Mouse (Mus musculus): ENCODE data around the gene Mcf2l.

Gene Mcf2l

GRCm38 (mm10) chr8:12912011-12912410 lies 38.4 kb downstream of the Mcf2l start:
- no peak for DNase-seq (ENCODE audit: low spot score in 2 of 2)

- peak; percentile 73 to 75 for DNase-seq (ENCODE audit: low spot score in 2 of 2)
These were observed 41.8 kb downstream of the Mcf2l start for GRCm38 (mm10) chr8:12915187-12916006.

GRCm38 (mm10) chr8:12916156-12916900 lies 42.7 kb downstream of the Mcf2l start:
- no peak for DNase-seq (ENCODE audit: low spot score in 2 of 2)

DNA sequence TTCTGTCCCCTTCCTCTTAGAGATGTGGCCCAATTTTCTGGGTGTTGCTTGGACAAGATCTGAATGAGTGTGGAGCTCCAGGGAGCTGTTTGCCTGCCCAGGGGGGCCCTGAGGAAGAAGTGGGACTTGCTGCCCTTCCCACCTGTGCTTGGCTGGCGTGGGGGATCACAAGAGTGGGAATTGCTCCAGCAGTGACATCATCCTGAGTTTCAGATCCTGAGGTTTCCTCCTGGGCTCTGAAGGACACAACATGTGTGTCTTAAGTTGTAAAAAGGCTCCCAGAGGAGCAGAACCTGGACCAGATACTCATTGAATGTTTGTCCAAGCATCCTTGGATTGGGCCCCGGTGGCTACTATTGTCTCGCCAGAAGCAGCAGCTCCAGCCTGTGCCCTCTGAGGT lies 43.4 kb downstream of the Mcf2l start:
- DNase-seq (ENCODE audit: low spot score in 2 of 2) = no peak

DNA sequence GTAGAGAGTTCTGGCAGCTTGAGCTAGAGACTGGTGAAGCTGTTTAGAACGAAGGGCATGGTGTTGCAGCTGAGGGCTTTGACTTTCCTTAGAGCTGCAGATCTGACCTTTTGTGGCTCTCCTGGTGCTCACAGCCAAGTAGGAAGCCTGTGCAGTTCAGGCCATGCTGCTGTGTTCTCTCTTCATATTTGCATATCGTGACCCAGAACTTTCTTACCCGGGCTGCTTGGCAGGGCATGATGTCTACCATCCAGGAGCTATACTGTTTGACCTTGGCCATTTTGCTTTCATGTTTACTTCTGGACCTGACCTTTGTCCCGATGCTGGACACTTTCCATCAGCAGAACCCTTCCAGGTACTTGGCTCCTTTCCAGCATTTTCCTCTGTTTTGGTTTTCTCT lies 44.2 kb downstream of the Mcf2l start:
- no peak for DNase-seq (ENCODE audit: low spot score in 2 of 2)

DNA sequence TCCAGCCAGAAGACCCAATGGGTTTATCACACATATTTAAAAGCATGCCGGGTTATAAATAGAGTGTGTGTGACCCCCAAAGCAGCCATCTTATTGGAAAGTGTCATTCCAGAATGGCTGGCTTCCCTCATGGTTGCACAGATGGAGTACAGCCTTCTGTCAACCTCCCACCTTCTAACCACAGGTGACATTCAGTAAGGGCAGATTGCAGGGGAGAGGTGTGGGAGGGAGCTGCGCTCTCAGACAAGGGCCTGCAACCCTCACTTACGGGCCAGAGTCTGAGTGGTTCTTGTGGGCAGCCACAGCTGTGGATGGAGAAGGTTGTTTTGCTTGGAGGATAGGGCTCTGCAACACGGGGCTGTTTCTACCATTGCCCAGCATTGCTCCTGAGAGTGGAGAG lies 47.0 kb downstream of the Mcf2l start:
- no peak for DNase-seq (ENCODE audit: low spot score in 2 of 2)

- no peak for DNase-seq (ENCODE audit: low spot score in 2 of 2)
These were observed 51.4 kb downstream of the Mcf2l start for GRCm38 (mm10) chr8:12925051-12925450.

DNA sequence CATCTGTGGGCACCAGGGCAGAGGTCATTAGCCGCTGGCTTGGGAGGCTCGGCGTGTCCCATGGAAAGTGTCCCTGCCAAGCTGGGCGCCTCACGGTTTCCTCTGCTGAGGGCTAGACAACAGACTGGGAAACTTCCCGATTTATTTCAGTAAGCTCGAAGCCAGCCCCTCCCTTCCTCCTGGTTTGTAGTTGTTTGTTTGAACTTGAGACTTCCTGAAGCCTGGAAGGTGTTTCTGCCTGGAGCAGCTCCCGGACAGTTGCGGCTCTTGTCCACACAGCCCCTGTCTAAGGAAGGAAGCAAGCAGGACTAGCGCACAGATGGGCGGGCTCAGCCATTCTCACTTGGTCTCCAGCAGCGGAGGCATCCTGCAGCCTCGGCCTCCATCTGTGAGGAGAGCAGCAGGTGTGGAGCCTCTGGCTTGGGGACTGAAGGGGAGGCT lies 52.4 kb downstream of the Mcf2l start:
- no peak for DNase-seq (ENCODE audit: low spot score in 2 of 2)

DNA sequence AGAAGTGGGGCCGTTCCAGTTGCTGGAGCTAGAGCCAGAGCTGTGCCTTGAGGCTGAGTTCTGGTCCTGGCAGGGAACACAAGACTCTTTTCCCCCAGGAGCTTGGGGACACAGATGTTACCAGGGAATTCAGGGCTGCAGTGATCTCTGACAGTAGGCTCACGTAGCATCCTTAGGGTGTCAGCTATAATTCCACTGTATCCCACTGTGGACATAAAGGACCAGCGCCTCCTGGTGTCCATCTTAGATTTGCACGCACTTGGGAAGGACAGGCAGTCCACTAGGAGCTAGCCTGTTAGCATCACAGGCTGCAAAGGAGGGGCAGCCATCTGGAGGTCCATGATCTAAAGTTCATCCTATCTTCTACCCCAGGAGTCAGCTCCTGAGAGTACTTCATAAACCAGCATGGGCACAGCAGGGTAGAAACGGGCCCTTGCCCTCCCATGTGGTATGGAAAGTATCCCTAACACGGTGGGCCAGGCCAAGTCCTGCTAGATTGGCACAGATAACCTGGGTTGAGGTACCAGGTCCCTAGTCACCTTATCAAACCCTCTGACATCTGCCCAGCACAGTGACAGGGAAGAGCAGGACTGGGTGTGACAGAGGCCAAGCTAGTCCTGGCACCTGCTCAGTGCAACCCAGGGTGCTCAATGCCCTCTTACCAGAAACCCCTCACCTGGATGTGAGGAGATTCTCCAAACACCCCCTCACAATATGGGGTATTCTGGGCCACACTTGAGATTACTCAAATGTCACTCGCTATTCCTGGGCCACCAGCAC lies 53.8 kb downstream of the Mcf2l start:
- DNase-seq (ENCODE audit: low spot score in 2 of 2) = peak in 1 of 2 experiments; percentile 56

DNA sequence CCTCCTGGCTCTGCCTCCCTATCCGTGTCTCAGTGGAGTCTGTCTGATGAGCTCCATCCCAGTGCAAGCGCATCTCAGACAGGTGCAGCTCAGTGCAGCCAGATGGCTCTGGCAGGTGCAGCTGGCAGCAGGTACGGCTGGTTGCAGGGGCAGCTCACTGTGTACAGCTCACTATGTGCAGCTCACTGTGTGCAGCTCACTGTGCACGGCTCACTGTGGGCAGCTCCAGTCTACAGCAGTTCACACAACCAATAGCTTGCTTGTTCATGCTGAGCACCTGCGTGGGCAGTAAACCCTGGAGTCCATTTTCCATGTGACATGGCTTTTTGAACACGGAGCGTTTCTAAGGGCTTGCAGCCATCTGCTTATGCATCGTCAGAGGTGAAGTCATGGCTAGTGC lies 54.4 kb downstream of the Mcf2l start:
- no peak for DNase-seq (ENCODE audit: low spot score in 2 of 2)

DNA sequence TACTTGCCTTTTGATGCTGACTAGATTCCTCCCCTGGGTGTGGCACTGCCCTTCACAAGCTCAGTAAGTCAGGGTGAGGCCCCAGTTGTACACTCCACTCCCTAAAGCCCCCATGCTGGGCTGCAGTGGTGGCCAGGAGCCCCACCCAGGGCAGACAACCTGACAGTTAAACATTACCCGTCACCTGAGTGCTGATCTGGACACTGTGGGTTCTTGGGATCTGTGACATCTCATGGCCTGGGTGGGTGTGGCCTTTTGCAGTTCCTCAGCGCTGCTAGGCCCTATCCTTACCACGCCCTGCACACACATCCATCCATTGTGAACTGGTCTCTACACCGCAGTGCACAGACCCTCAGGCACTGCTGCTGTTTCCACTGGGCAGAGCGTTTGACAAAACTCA lies 55.3 kb downstream of the Mcf2l start:
- no peak for DNase-seq (ENCODE audit: low spot score in 2 of 2)

DNA sequence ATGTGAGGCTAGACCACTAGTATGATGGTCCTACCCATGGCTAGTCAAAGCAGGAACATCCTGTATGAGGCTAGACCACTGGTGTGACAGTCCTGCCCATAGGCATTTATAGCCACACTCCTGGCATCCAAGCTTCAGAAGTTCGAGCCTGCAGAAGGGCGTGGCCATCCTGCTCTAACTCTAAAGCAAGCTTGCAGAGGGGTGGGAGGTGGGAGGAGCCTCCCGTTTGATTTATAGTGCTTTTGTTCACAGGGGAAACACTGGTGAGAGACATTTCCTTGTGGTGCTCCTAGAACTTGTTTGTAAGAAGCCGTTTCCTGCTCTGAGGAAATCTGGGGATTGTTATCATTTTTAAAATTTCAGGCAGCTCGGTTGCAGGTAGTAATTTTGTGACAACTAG lies 56.7 kb downstream of the Mcf2l start:
- no peak for DNase-seq (ENCODE audit: low spot score in 2 of 2)

GRCm38 (mm10) chr8:12931426-12931825 lies 57.8 kb downstream of the Mcf2l start:
- DNase-seq (ENCODE audit: low spot score in 2 of 2) = no peak

DNA sequence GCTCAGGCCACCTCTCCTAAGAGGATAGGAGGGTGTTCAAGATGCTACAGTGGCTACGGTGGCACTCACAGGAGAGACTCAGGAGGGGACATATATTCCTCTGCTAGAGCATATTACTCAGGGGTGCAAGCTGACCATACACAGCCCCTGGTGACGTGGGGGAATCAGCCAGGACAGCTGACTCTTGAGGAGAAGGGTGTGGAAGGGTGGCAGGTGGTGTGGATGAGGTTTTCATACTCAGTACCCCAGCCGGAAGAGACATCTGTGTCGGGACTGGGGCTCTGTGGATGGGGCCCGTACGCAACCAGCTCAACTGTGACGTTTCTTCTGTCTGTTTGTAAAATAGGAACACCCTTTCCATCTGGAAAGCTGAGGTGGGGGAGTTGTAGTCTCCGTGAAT lies 58.9 kb downstream of the Mcf2l start:
- no peak for DNase-seq (ENCODE audit: low spot score in 2 of 2)

GRCm38 (mm10) chr8:12933765-12934164 lies 60.2 kb downstream of the Mcf2l start:
- no peak for DNase-seq (ENCODE audit: low spot score in 2 of 2)

DNA sequence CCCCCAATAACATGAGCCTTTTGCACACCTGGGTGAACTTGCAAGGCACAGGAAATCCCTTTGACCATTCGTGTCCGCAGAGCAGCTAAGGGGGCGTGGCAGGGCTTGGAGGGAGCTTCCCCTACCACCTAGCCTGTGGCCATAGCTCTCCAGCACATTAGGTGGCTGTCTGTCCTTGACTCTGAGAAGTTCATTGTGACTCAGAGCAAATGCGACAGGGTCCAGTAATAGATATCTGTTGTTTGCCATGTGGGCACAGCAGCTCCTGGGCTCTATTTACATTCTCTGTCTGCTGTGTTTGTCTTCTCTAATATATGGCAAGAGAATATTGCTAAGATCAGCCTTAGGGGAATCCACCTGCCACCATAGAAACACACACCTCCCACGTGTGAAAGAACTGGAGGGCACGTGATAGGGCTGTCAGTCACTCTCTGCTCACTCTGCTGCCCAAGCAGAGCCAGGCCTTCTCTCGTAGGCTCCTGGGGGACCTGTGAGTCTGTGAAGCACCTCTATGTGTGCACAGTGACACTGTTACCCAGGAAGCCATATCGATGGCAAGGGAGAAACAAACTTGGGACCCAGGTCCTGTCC lies 60.9 kb downstream of the Mcf2l start:
- no peak for DNase-seq (ENCODE audit: low spot score in 2 of 2)

GRCm38 (mm10) chr8:12940549-12940948 lies 66.9 kb downstream of the Mcf2l start:
- no peak for DNase-seq (ENCODE audit: low spot score in 2 of 2)

GRCm38 (mm10) chr8:12941161-12941926 lies 67.7 kb downstream of the Mcf2l start:
- DNase-seq (ENCODE audit: low spot score in 2 of 2) = no peak

- DNase-seq (ENCODE audit: low spot score in 2 of 2) = no peak
These were observed 74.3 kb downstream of the Mcf2l start for GRCm38 (mm10) chr8:12947604-12948573.

DNA sequence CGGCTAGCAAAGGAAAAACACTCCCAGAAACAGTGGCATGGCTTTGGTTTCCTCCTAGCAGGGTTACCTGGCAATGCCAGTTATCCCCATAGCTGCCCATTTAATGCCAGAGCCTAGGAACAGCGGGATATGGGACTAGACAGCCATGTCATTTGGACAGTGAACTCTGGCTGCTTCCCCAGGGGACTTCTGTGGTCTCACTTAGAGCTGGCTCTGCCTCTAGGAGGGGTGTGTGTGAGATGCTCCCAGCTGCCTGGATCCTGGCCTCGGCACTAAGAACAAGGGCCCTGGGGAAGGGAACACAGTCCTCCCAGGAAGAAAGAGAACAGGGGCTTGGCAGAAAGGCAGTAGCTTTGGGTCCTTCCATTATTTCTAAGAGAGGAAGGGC lies 75.0 kb downstream of the Mcf2l start:
- no peak for DNase-seq (ENCODE audit: low spot score in 2 of 2)
